Mouse (Mus musculus) heart, postnatal 36 days (tissue): ENCODE measurements around the gene Hmcn2. TPM values are rescaled to one million over a fixed set of nuclear protein-coding genes. Genes with fewer than 3 reads are reported as not detected.

Source experiments
- DNase-seq, 2 experiments: peaks; one replicate each; pipeline ENCODE4 v3.0.0; 2021 to 2022
- intact Hi-C: fragments of 180-260 bp; cut with DNase I; formaldehyde crosslinking; loops from one replicate; pipeline ENCODE4 v1.15.1; 2025
- total RNA-seq, 2 experiments: library from RNA; stranded (reverse); gene quantifications; 2 replicates each; pipeline ENCODE4 v1.2.3; 2021

The Hmcn2 gene
- total RNA-seq, 2 experiments from 2014 or later: 12.5 to 16.2 TPM

- intact Hi-C loops: no loop called here
- no peak for DNase-seq
Observed at GRCm38 (mm10) chr2:31451530-31451929, 137.3 kb downstream of the Hmcn2 start.

- no peak for DNase-seq
- intact Hi-C loops: no loop called here
Observed at GRCm38 (mm10) chr2:31453011-31453410, 138.8 kb downstream of the Hmcn2 start.

- intact Hi-C loops: no loop called here
- DNase-seq: no peak
Observed at GRCm38 (mm10) chr2:31453559-31454177, 139.5 kb downstream of the Hmcn2 start.

GRCm38 (mm10) chr2:31454280-31454679, 140.1 kb downstream of the Hmcn2 start:
- DNase-seq: peak in 1 of 2 experiments; percentile 26
- intact Hi-C loops: no loop called here

GRCm38 (mm10) chr2:31455418-31455817, 141.2 kb downstream of the Hmcn2 start:
- intact Hi-C loops: no loop called here
- DNase-seq: no peak

GRCm38 (mm10) chr2:31458460-31458859, 144.2 kb downstream of the Hmcn2 start:
- DNase-seq: no peak
- intact Hi-C loops: no loop called here

- no peak for DNase-seq
- intact Hi-C loops: no loop called here
Observed at GRCm38 (mm10) chr2:31458989-31459936, 145.0 kb downstream of the Hmcn2 start.

- intact Hi-C loops: no loop called here
- DNase-seq: no peak
Observed at GRCm38 (mm10) chr2:31460025-31460571, 145.9 kb downstream of the Hmcn2 start.

GRCm38 (mm10) chr2:31460920-31461319, 146.7 kb downstream of the Hmcn2 start:
- DNase-seq: no peak
- intact Hi-C loops: no loop called here

GRCm38 (mm10) chr2:31462051-31462450, 147.8 kb downstream of the Hmcn2 start:
- no peak for DNase-seq
- intact Hi-C loops: no loop called here

GRCm38 (mm10) chr2:31463253-31463652, 149.0 kb downstream of the Hmcn2 start:
- no peak for DNase-seq
- intact Hi-C loops: no loop called here

GRCm38 (mm10) chr2:31463696-31464528, 149.7 kb downstream of the Hmcn2 start:
- intact Hi-C loops: no loop called here
- DNase-seq: no peak

GRCm38 (mm10) chr2:31464529-31464910, 150.3 kb downstream of the Hmcn2 start:
- no peak for DNase-seq
- intact Hi-C loops: no loop called here

GRCm38 (mm10) chr2:31467457-31467856, 153.2 kb downstream of the Hmcn2 start:
- DNase-seq: no peak
- intact Hi-C loops: no loop called here

- intact Hi-C loops: no loop called here
- DNase-seq: no peak
Observed at GRCm38 (mm10) chr2:31468857-31469256, 154.6 kb downstream of the Hmcn2 start.

- no peak for DNase-seq
- intact Hi-C loops: no loop called here
Observed at GRCm38 (mm10) chr2:31469480-31469879, 155.3 kb downstream of the Hmcn2 start.

- intact Hi-C loops: no loop called here
- peak; percentile 71 to 73 for DNase-seq
Observed at GRCm38 (mm10) chr2:31469931-31470682, 155.9 kb downstream of the Hmcn2 start, which contains the start of gene Ass1. Gene Ass1, plus strand, starts transcription at chr2:31470207.

GRCm38 (mm10) chr2:31470683-31471385, 156.6 kb downstream of the Hmcn2 start:
- intact Hi-C loops: no loop called here
- peak in 1 of 2 experiments; percentile 33 for DNase-seq

GRCm38 (mm10) chr2:31471611-31472010, 157.4 kb downstream of the Hmcn2 start:
- no peak for DNase-seq
- intact Hi-C loops: loop anchor here (1.0 kb wide), 1 partner anchor 36 kb away; no protein-coding TSS in a partner anchor
